10 mouse cellular contexts compared by ENCODE assay signal in genomic region chr3:38712078-38712873, GRCm38 (mm10).
A peak's percentile ranks its signal among the peaks of the same experiment; 100 is the strongest.
DNase-seq lines count a peak whose midpoint lies in the region; ATAC-seq and TF ChIP-seq lines count a peak whose summit lies in the region.
"Had no signal": no experiment of that assay in that cellular context is flagged by ENCODE, and none has a peak within 500 bp of the region (broad histone marks: within the 10 kb centered on the region; RNA-seq: fewer than 3 reads in every experiment).

No protein-coding gene starts in this region.

- no peak for TF ChIP-seq CTCF in liver, postnatal 0 days (IDR thresholded peaks at IDR 0.05; ENCODE audit: low read depth)

- no peak overlapping the region for H3K4me3 ChIP-seq in neural tube, embryonic 11.5 days (ENCODE audit: low read depth, low read length)
- no peak overlapping the region for H3K4me3 ChIP-seq in hindbrain, embryonic 14.5 days (replicated peaks; ENCODE audit: low read length)
- no peak overlapping the region for H3K4me3 ChIP-seq in liver, postnatal 0 days (ENCODE audit: low read depth, low read length)
- H3K4me3 ChIP-seq: embryonic facial prominence, embryonic 13.5 days had no signal

- 20% methylated on average over 9 of the region's 9 CpGs for WGBS in neural tube, embryonic 11.5 days
- WGBS in hindbrain, embryonic 14.5 days, result 15% methylated on average over 9 of the region's 9 CpGs
- WGBS in liver, postnatal 0 days (ENCODE audit: insufficient replicate concordance), result 46% methylated on average over 9 of the region's 9 CpGs

- ATAC-seq in cerebellum, adult (ENCODE audit: insufficient number of reproducible peaks, low FRiP score, low TSS enrichment), result no peak
- ATAC-seq in neural tube, embryonic 11.5 days (ENCODE audit: insufficient read depth, low FRiP score, low TSS enrichment), result peak; percentile 67
- ATAC-seq in hindbrain, embryonic 14.5 days (ENCODE audit: low FRiP score), result peak; percentile 87
- ATAC-seq in liver, postnatal 0 days, result no peak

- no peaks in the 10 kb centered on the region for H3K4me1 ChIP-seq in neural tube, embryonic 11.5 days (ENCODE audit: control insufficient read depth, insufficient read depth, low read length)
- H3K4me1 ChIP-seq in hindbrain, embryonic 14.5 days (replicated peaks; ENCODE audit: control insufficient read depth, insufficient read depth, low read length), result peaks cover 15% of the 10 kb centered on the region
- no peaks in the 10 kb centered on the region for H3K4me1 ChIP-seq in liver, postnatal 0 days (ENCODE audit: insufficient read depth)

- DNase-seq in cerebellum, postnatal 14 days, result peak; percentile 17 to 26
- DNase-seq in neural tube, embryonic 11.5 days (ENCODE audit: low spot score), result peak; percentile 40
- DNase-seq in neural tube, embryonic 10.5 days (ENCODE audit: extremely low spot score, low spot score), result no peak
- peak; percentile 45 for DNase-seq in hindbrain, embryonic 14.5 days (ENCODE audit: low spot score)
- DNase-seq in retina, embryonic 14.5 days (ENCODE audit: low spot score), result peak; percentile 76
- no peak for DNase-seq in liver
- DNase-seq in liver, postnatal 0 days, result no peak
- DNase-seq: layer of hippocampus, adult 9-11 months had no signal

- H3K9me3 ChIP-seq in neural tube, embryonic 11.5 days (ENCODE audit: control insufficient read depth, low read length), result no peaks in the 10 kb centered on the region
- no peaks in the 10 kb centered on the region for H3K9me3 ChIP-seq in hindbrain, embryonic 14.5 days (ENCODE audit: control insufficient read depth, low read length)
- no peaks in the 10 kb centered on the region for H3K9me3 ChIP-seq in liver, postnatal 0 days (ENCODE audit: low read length)
- H3K9me3 ChIP-seq: embryonic facial prominence, embryonic 13.5 days had no signal

- H3K9ac ChIP-seq in neural tube, embryonic 11.5 days (ENCODE audit: low read length), result no peak overlapping the region
- H3K9ac ChIP-seq in hindbrain, embryonic 14.5 days, result no peak overlapping the region
- H3K9ac ChIP-seq in liver, postnatal 0 days (replicated peaks), result no peak overlapping the region
- H3K9ac ChIP-seq: embryonic facial prominence, embryonic 13.5 days had no signal

- no peak overlapping the region for H3K27ac ChIP-seq in neural tube, embryonic 11.5 days (ENCODE audit: low read depth, low read length)
- H3K27ac ChIP-seq in hindbrain, embryonic 14.5 days, result peak overlapping the region; percentile 59
- no peak overlapping the region for H3K27ac ChIP-seq in liver, postnatal 0 days (ENCODE audit: low read depth)
- H3K27ac ChIP-seq: embryonic facial prominence, embryonic 13.5 days had no signal

- no peak overlapping the region for H3K4me2 ChIP-seq in neural tube, embryonic 11.5 days (ENCODE audit: low read depth)
- no peak overlapping the region for H3K4me2 ChIP-seq in hindbrain, embryonic 14.5 days (replicated peaks)
- H3K4me2 ChIP-seq in liver, postnatal 0 days (ENCODE audit: low read depth, low read length), result no peak overlapping the region
- H3K4me2 ChIP-seq: embryonic facial prominence, embryonic 13.5 days had no signal

- H3K36me3 ChIP-seq in neural tube, embryonic 11.5 days (ENCODE audit: control insufficient read depth, insufficient read depth, low read length), result no peaks in the 10 kb centered on the region
- H3K36me3 ChIP-seq in hindbrain, embryonic 14.5 days (replicated peaks; ENCODE audit: control insufficient read depth, insufficient read depth), result no peaks in the 10 kb centered on the region
- H3K36me3 ChIP-seq in liver, postnatal 0 days (replicated peaks; ENCODE audit: insufficient read depth, low read length), result no peaks in the 10 kb centered on the region
- H3K36me3 ChIP-seq: embryonic facial prominence, embryonic 13.5 days had no signal

- no peak for TF ChIP-seq EP300 in liver, postnatal 0 days (IDR thresholded peaks at IDR 0.05; ENCODE audit: low read depth)

- H3K27me3 ChIP-seq in neural tube, embryonic 11.5 days (ENCODE audit: control insufficient read depth, insufficient read depth, low read length), result no peaks in the 10 kb centered on the region
- H3K27me3 ChIP-seq in hindbrain, embryonic 14.5 days (ENCODE audit: control insufficient read depth, insufficient read depth, low read length), result no peaks in the 10 kb centered on the region
- no peaks in the 10 kb centered on the region for H3K27me3 ChIP-seq in liver, postnatal 0 days (ENCODE audit: insufficient read depth, low read length)
- H3K27me3 ChIP-seq: embryonic facial prominence, embryonic 13.5 days had no signal

Comparison
In these comparisons a context has a peak if more than half of its experiments do, and no peak if none do; other contexts are left out.
1. DNase-seq: peak in cerebellum, postnatal 14 days (2 of 2), neural tube, embryonic 11.5 days (single experiment), hindbrain, embryonic 14.5 days (single experiment) and retina, embryonic 14.5 days (single experiment); none in neural tube, embryonic 10.5 days (single experiment), liver (single experiment) and liver, postnatal 0 days (single experiment).
2. ATAC-seq: peak in neural tube, embryonic 11.5 days (single experiment) and hindbrain, embryonic 14.5 days (single experiment); none in cerebellum, adult (single experiment) and liver, postnatal 0 days (single experiment).